Mouse (Mus musculus) embryonic facial prominence, embryonic 14.5 days (tissue): ENCODE measurements around the gene Pcgf5. TPM values are rescaled to one million over a fixed set of nuclear protein-coding genes. Genes with fewer than 3 reads are reported as not detected.
"Not testable (repeated sequence)": the region's sequence is repeated elsewhere in the genome, so short reads cannot be mapped to it uniquely, and the experiment has no call there.

ENCODE experiments used
- ATAC-seq: fragments of 200-750 bp; cut with Nextera tagmentation; 2 replicates; pipeline ENCODE4 v1.8.0; 2017; ENCODE audit warnings: low read depth, moderate number of reproducible peaks, moderate TSS enrichment
- DNase-seq: peaks from one replicate; pipeline ENCODE4 v3.0.0-alpha.2; 2015; ENCODE audit warnings: low spot score
- H3K27ac ChIP-seq: fragments of 300-500 bp; sonication (generic); replicated peaks from 2 replicates; pipeline ENCODE4 v1.5.1; 2014; ENCODE audit warnings: low read depth, mild to moderate bottlenecking, low read length, moderate library complexity
- H3K27me3 ChIP-seq: fragments of 300-500 bp; sonication (generic); replicated peaks from 2 replicates; pipeline ENCODE4 v1.6.1; 2014; ENCODE audit warnings: low read length; ENCODE audit not compliant: control insufficient read depth, insufficient read depth
- H3K36me3 ChIP-seq: fragments of 300-500 bp; sonication (generic); 2 replicates; pipeline ENCODE4 v1.6.1; 2014; ENCODE audit warnings: low read length, mixed read lengths; ENCODE audit not compliant: control insufficient read depth, insufficient read depth
- H3K4me1 ChIP-seq: fragments of 300-500 bp; sonication (generic); 2 replicates; pipeline ENCODE4 v1.6.1; 2014; ENCODE audit warnings: antibody characterized with exemption, low read length; ENCODE audit not compliant: control insufficient read depth, insufficient read depth
- H3K4me2 ChIP-seq: fragments of 300-500 bp; sonication (generic); 2 replicates; pipeline ENCODE4 v1.6.1; 2014; ENCODE audit warnings: low read depth, mild to moderate bottlenecking, low read length, moderate library complexity, mixed read lengths
- H3K4me3 ChIP-seq: fragments of 300-500 bp; sonication (generic); 2 replicates; pipeline ENCODE4 v1.5.1; 2014; ENCODE audit warnings: low read depth, mild to moderate bottlenecking, low read length
- H3K9ac ChIP-seq: fragments of 300-500 bp; sonication (generic); 2 replicates; pipeline ENCODE4 v1.6.1; 2014; ENCODE audit warnings: low read depth, mild to moderate bottlenecking, low read length, moderate library complexity, mixed read lengths
- H3K9me3 ChIP-seq: fragments of 300-500 bp; sonication (generic); 2 replicates; pipeline ENCODE4 v1.6.1; 2016; ENCODE audit warnings: low read length; ENCODE audit not compliant: control insufficient read depth
- WGBS: fragments of 180-500 bp; shearing (Covaris S2); extraction: QIAGEN DNeasy Blood & Tissue Kit; methylation state at CpG from one replicate; pipeline ENCODE4 v1.1.7; 2014; 5-methylcytosine and 5-hydroxymethylcytosine counted together
- polyA plus RNA-seq: library from polyadenylated mRNA; unstranded; fragments of >200 nt; fragmentation: Nextera tagmentation; extraction: Ambion mirVana; gene quantifications from 2 replicates; pipeline ENCODE4 v1.2.1, GENCODE M21; 2014

Gene Pcgf5
- polyA plus RNA-seq, 1 experiment from 2014 or later, result 8.1 TPM

GRCm38 (mm10) chr19:36439894-36440714 is 92.0 kb downstream of the Pcgf5 start:
- no peaks in the 10 kb centered on the region for H3K4me1 ChIP-seq
- no peak overlapping the region for H3K4me2 ChIP-seq
- H3K9me3 ChIP-seq, result no peaks in the 10 kb centered on the region
- DNase-seq, result peak; percentile 50
- no peaks in the 10 kb centered on the region for H3K36me3 ChIP-seq
- no peak overlapping the region for H3K4me3 ChIP-seq
- no peak overlapping the region for H3K27ac ChIP-seq
- H3K27me3 ChIP-seq, result no peaks in the 10 kb centered on the region; the same call in 1 of the 2 replicates
- ATAC-seq, result no peak
- 50% methylated on average over 9 of the region's 9 CpGs for WGBS
- no peak overlapping the region for H3K9ac ChIP-seq

GRCm38 (mm10) chr19:36450997-36451608 is 103.0 kb downstream of the Pcgf5 start:
- WGBS, result 75% methylated on average over 3 of the region's 3 CpGs
- H3K27ac ChIP-seq, result no peak overlapping the region
- no peak overlapping the region for H3K4me3 ChIP-seq
- no peak for ATAC-seq
- no peaks in the 10 kb centered on the region for H3K27me3 ChIP-seq
- no peaks in the 10 kb centered on the region for H3K36me3 ChIP-seq
- no peak overlapping the region for H3K4me2 ChIP-seq
- no peak for DNase-seq
- H3K9me3 ChIP-seq, result no peaks in the 10 kb centered on the region
- H3K4me1 ChIP-seq, result no peaks in the 10 kb centered on the region
- no peak overlapping the region for H3K9ac ChIP-seq

GRCm38 (mm10) chr19:36451731-36452130 is 103.6 kb downstream of the Pcgf5 start:
- Histone ChIP-seq H3K4me3 (no peak overlapping the region), H3K27ac (no peak overlapping the region), H3K36me3 (no peaks in the 10 kb centered on the region), H3K9me3 (no peaks in the 10 kb centered on the region), H3K4me2 (no peak overlapping the region), H3K27me3 (no peaks in the 10 kb centered on the region), H3K9ac (no peak overlapping the region), H3K4me1 (no peaks in the 10 kb centered on the region)
- WGBS, result 37% methylated on average over 5 of the region's 5 CpGs
- DNase-seq (no peak), ATAC-seq (no peak)

GRCm38 (mm10) chr19:36452210-36452609 is 104.1 kb downstream of the Pcgf5 start:
- H3K4me3 ChIP-seq, H3K9me3 ChIP-seq, H3K36me3 ChIP-seq, H3K9ac ChIP-seq, H3K27me3 ChIP-seq, H3K4me1 ChIP-seq, ATAC-seq, H3K27ac ChIP-seq, H3K4me2 ChIP-seq, DNase-seq: not testable (repeated sequence)
- 62% methylated on average over 3 of the region's 3 CpGs for WGBS

- ATAC-seq, result no peak
- H3K9ac ChIP-seq, result no peak overlapping the region
- 83% methylated on average over 4 of the region's 4 CpGs for WGBS
These were observed 105.3 kb downstream of the Pcgf5 start for GRCm38 (mm10) chr19:36453451-36453850.

GRCm38 (mm10) chr19:36470106-36470505 is 122.0 kb downstream of the Pcgf5 start:
- Histone ChIP-seq H3K4me3 (no peak overlapping the region), H3K9ac (no peak overlapping the region), H3K36me3 (no peaks in the 10 kb centered on the region), H3K4me2 (no peak overlapping the region), H3K9me3 (no peaks in the 10 kb centered on the region), H3K4me1 (no peaks in the 10 kb centered on the region), H3K27me3 (no peaks in the 10 kb centered on the region), H3K27ac (no peak overlapping the region)
- 13% methylated on average over 6 of the region's 6 CpGs for WGBS
- no peak for DNase-seq
- ATAC-seq, result no peak

More at GRCm38 (mm10) chr19:36453451-36453850, 105.3 kb downstream of the Pcgf5 start:
- H3K4me2 ChIP-seq, result no peak overlapping the region
- no peaks in the 10 kb centered on the region for H3K9me3 ChIP-seq
- no peaks in the 10 kb centered on the region for H3K36me3 ChIP-seq
- H3K27ac ChIP-seq, result no peak overlapping the region
- no peaks in the 10 kb centered on the region for H3K4me1 ChIP-seq
- no peak overlapping the region for H3K4me3 ChIP-seq
- no peaks in the 10 kb centered on the region for H3K27me3 ChIP-seq
- DNase-seq, result no peak

GRCm38 (mm10) chr19:36471325-36471724 is 123.2 kb downstream of the Pcgf5 start:
- H3K9ac ChIP-seq, result no peak overlapping the region
- ATAC-seq (no peak), DNase-seq (no peak)
- H3K27ac ChIP-seq, result no peak overlapping the region
- no peaks in the 10 kb centered on the region for H3K4me1 ChIP-seq
- no peak overlapping the region for H3K4me3 ChIP-seq
- no peaks in the 10 kb centered on the region for H3K36me3 ChIP-seq
- no peak overlapping the region for H3K4me2 ChIP-seq
- H3K9me3 ChIP-seq, result no peaks in the 10 kb centered on the region
- H3K27me3 ChIP-seq, result no peaks in the 10 kb centered on the region
- WGBS, result 81% methylated on average over 3 of the region's 3 CpGs

- WGBS, result 92% methylated on average over 4 of the region's 4 CpGs
- DNase-seq (no peak), ATAC-seq (no peak)
- no peak overlapping the region for H3K4me3 ChIP-seq
- no peak overlapping the region for H3K9ac ChIP-seq
- no peak overlapping the region for H3K27ac ChIP-seq
- H3K4me2 ChIP-seq, result no peak overlapping the region
- H3K27me3 ChIP-seq, result no peaks in the 10 kb centered on the region
- no peaks in the 10 kb centered on the region for H3K36me3 ChIP-seq
- H3K4me1 ChIP-seq, result no peaks in the 10 kb centered on the region; the same call in 1 of the 2 replicates
- no peaks in the 10 kb centered on the region for H3K9me3 ChIP-seq
These were observed 128.5 kb downstream of the Pcgf5 start for GRCm38 (mm10) chr19:36476596-36476995.
